Mouse (Mus musculus): ENCODE measurements at regions not wholly inside any gene's neighbourhood (a gene's known extent, or its start where the extent isn't known, plus 50 kb on each side); places are given as distances from the start of the nearest gene placed in this dataset.
"Not testable (repeated sequence)": the region's sequence is repeated elsewhere in the genome, so short reads cannot be mapped to it uniquely, and the experiment has no call there.

DNA sequence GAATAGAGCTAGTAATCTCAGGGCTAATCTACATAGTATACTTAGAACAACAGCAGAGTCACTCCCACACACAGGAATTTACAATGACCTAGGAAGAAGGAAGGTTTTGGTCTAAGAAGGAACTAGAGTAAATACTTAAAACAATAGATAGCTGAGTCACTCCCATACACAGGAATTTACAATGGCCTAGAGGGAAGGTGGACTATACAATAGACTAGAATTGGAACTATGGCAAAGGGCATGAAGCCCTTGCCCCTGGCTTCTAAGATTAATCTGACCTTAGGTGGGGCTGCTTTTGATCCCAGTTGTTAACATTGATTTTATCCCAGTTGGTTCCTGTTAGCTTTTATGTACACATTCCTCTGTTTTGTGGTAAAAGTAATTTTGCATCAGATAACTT, 427.8 kb upstream of the Clint1 start:
- not testable (repeated sequence) for DNase-seq (ENCODE audit: low spot score)

DNA sequence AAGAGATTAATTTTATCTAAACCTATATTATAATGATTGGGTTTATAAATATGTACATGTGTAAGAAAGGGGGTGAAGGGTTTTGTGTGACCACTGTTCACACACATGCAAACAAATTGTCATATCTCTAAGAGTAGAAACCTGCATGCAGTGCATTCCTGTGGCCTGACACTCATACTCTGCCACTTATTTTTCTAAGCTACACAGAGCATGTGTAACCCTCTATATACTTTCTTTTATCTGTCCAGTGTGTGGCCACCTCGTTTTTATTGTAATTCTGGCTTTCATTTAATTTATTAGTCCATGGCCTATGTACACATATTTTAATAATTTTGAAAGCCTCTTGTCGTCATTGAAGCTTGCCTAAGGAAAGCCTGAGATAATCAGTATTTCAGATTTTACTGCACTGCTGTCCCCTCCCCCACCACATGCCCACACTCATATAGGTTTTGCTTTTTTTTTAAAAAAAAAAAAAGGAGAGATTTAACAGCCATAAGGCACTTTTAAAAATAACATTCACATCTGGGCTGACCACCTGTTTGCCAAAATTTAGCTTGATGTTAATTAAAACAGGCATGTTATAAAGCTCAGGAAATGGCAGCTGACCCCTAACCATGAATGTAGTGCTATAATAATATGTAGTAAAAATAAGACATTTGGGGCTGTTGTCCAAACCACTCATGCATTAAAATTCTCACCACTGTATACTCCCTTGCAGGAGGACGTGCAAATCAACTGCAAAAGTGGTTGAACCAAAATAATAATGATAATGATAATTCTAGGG, 410.7 kb upstream of the Clint1 start:
- no peak for DNase-seq (ENCODE audit: low spot score)

DNA sequence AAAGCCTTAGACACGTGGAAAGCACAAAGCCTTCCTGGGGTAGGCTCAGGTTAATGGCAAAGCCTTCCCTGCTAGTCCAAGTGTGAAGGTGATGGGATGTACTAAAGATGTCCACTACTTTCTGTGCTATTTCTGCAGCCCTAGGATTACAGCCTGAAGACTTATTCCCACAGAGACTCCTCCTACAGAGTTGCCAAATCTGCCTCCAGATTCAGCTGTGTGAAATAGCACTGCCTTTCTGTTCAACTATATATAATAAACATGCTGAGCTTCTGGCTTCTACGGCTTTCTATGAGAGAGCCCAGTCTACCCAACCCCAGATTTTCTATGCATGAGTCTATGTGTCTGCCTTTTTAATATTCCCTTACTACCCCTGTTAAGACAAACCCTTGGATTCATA, 405.3 kb upstream of the Clint1 start:
- no peak for DNase-seq (ENCODE audit: low spot score)

DNA sequence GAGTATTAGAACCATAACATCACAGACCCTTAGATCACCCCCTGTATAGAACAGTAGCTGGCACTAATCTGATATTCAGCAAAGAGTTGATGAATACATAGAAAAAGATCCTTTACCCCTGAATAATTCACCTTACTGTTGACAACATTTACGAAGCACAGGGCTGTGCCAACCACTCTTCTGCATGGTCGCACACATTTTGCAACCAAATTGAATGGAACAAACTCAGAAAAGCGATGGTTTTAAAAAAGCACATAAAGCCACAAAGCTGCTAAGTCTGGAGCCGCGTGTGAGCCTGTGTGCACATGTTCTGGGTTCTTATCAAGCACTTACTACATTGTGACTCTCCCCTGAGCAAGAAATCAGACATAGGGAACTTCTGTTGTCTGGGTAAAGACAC, 397.6 kb upstream of the Clint1 start:
- no peak for DNase-seq (ENCODE audit: low spot score)

DNA sequence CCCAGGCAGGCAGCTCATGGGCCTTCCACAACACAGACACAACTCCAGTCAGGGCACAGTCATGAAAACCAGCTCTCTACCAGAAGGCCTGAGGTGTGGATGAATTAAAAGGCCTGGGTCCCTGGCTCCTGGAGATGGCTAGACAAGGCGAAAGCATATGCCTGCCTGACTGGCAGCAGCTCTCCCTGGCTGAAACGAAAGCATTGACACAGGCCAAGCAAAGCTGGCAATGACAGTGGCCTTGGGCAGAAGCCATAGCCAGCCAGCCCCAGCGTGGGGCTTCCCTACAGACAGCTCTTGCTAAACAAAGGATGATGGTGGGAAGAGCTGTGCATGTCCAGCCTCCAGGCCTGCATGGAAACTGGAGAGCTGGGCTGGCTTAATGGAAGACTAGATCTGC, 396.9 kb upstream of the Clint1 start:
- DNase-seq (ENCODE audit: low spot score): no peak

DNA sequence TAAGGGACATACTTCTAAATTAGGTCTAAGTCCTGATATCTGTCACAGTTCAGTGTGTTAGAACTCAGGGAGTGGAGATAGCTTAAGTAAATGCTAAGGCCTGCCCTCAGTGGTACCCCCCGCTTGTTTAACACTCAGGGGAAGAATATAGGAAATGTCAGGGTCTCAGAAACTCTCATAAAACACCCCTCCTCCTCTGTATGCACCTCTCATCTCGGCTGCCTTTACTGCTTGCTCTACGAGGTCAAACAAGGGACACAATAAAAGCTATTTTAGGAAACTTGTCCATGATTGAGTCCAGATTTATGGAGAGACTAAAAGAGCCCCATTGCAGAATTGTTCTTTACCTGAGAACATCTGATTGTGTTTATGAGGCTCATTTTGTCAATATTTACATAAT, 395.1 kb upstream of the Clint1 start:
- no peak for DNase-seq (ENCODE audit: low spot score)

DNA sequence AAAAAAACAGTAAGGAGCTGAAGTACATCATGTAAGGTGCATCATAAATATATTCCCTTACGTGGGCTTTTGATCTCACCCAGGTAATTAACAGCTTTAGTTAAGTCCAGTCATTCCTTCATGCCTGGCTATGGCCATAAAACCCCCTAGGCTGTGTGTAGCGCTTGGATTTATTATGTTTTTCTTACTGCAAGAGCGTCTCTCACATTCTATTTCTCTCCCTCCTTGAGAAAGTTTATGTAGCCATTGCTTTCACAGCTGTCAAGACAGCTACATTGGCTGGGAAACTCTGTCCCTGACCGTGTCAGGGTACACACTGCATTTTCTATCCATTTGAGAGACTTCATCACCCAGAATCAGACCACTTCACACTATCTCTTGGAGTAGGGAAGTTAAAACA, 394.3 kb upstream of the Clint1 start:
- DNase-seq (ENCODE audit: low spot score): no peak

DNA sequence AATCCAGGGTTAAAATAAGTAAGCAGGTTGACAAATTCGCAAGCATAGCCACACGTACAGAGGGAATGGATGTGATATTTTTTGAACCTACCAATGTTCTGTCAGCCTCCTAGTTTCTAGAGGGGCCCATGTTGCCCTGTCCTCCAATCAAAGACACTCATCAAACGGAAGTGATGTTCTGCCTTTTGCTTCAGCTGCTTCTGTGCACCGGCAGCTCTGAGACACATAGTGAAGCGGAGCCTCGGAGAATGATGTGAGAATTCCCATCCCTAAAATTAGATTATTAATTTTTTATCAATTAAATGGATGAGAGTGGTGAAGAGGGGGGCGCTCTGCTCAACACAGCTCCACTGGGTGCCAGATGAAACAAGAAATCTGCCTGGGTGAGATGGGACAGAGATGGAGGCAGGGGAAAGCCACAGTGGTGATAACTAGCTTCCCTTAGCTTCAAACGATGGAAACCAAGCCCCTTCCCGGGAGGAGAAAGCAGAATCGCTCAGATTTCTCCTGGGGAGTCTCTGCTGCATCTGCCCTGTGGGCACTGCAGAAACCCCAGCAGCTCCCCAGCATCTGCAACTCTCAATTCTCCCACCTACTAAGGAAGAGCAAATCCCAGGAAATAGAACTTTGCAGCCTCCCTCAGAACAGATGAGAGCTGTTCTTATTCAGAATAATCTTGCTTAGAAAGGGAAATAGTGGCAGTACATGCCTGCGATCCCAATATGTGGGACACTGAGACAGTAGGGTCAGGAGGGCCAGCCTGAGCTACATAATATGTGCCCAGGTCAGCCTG, 391.7 kb upstream of the Clint1 start:
- DNase-seq (ENCODE audit: low spot score): no peak

DNA sequence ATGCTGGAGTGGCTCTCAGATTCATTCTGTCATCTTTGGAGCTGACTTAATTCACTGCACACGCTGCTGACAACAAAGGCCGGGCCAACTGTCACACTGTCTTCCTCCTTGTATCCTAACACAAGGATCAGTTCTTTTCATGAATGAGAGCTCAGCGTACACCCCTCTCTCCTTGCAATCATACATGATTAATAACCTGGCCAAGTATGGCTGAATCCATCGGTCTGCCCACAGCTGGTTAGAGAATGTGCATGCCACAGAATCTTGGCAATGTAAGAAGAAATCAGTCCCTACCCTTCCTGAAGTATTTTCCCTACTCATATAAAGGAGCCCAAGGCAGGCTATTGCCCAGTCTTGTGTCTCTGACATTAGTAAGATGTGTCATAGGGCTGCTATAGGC, 387.4 kb upstream of the Clint1 start:
- DNase-seq (ENCODE audit: low spot score): no peak

DNA sequence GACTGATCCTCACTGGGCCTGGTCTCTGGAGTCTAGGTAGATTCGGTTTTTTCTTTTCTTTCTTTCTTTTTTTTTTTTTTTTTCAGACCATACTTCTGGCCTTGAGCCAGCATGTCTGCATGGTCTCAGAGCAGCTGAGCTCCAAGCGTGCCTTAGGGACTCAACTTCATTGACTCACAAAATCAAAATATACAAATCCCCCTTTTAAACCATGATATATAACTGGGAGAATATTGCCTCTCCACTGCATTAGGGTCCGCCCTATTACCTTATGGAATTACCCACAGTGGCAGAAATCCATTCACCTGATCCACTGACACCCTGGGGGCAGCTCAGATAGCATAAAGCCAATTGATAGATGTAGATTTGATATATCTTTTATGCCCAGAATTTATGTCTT, 385.5 kb upstream of the Clint1 start:
- DNase-seq (ENCODE audit: low spot score): no peak

DNA sequence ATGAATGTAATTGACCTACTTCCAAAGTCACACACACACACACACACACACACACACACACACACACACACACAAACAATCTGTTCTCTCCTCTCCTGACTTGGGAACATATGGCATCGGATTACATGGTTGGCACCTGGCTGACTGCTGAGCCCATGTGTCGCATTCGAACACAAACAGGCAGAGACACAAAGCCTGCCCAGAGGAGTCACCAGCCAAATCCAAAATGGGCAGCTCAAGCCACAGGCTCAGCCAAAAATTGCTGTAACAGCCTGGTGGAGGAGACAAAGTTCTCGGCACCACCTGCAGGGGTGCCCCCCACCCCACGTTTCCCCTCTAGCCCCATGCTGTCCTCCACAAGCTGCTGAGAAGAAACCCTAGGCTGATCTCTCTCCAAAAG, 379.7 kb upstream of the Clint1 start:
- no peak for DNase-seq (ENCODE audit: low spot score)

DNA sequence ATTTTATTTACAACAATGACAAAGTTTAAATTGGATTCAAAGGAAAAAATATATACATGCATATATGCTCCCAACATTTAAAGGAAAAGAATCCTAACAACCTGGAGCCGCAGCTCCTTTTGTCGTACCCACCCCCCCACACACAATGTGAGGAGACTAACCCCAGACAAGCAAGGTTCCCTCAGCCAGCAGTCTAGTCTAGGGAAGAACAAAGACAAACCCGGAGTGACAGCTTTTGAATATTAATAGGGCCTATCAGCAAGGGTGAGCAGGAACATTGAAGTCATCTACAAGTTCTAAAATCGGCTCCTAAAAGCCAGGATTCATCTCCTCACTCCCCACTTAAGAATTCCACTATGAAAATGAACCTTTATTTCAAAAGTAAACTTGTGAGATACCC, 374.9 kb upstream of the Clint1 start:
- no peak for DNase-seq (ENCODE audit: low spot score)

DNA sequence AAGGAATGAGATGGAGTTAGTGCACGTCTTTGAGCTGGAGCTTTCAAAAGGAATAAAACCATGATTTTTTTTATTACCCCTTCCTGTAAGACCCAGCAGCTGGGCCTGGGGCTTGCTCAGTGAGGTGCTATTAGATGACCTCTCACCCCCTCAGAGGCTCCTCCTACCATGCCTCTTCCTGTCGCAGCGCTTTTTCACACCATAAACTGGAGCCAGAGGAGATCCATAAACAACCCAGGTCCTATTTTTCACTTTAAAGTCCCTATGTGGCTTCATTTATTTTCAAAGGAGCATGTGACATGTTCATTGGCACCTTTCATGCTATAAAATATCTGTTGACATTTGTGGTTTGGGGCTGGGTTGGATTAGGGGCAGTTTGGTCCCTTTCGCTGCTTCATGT, 365.9 kb upstream of the Clint1 start:
- DNase-seq (ENCODE audit: low spot score): no peak

DNA sequence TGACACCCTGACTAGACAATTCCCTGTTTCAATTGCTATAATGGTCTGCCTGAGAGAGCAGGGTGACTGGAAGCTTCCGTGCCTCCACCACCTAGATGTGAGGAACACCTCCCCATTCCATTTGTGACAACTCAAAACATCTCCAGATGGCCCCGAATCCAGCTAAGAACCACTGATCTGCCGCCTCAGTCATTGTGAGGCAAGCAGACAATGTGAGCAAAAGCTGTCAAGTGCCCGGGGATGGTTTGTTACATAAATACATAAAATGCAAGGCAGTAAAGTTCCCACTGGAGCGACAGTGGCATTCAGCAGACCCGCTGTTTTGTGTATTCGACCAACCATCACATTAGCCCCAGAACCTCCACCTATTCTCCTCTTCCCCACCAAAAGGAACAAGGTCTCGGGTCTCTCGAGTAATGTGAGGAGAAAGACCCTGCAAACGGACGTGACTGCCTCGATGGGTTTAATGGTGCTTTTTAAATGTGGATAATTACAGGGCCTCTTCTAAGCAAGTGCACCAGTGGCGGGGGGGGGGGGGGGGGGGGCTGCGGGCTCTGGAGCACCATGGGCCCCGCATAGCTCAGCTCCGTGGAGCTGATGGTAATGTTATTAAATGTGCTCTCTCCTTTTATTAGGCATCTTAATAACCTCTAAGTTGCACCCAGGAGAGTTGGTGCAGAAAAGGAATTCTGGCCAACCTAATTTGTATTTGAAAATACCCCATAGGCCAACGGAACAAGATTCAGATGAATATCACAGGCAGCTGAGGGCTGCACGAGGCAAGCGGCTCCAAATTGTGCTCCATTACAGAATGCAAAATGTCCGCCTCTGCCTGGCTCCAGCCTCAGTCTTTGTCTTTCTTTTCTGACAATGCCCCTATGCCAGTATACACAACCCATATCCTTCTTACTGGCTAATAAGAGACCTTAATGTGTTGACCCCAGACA, 360.6 kb upstream of the Clint1 start:
- DNase-seq (ENCODE audit: low spot score): no peak

DNA sequence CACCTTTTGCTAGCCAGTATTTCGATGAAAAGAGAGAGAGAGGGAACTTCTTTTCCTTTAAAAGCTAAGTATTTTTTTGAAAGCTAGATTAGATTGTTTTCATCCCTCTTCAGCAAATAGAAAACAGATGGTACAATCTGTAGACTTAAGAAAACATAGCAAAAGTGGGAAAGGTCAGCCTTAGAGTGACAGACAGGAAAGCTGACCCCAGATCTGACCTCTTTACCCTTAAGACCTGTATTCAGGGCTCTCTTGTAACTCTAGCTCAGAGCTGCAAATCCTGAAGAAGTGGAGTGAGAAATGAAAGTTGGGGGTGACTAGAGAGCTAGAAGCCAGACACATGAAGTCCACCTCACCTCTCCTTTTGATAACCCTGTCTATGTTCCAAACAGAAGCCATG, 356.6 kb upstream of the Clint1 start:
- DNase-seq (ENCODE audit: low spot score): no peak

DNA sequence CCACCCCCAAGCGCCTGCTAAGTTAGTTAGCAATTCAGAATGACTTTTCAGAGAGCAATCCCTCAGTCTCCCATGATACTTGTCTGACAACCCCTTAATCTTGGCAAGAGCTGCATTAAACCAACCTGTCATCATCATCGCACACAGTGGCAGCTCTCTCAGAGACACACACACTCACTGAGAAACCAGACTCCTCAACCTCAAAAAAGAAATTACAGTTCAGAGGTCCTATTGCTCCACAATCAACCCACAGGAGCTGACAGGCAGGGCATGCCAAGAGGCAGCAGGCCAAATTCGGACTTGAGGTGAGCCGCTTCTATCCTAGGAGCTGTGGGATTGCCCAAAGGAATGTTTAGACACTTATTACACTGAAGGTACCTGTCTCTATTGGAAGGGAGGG, 343.3 kb upstream of the Clint1 start:
- peak; percentile 7 for DNase-seq (ENCODE audit: low spot score)

DNA sequence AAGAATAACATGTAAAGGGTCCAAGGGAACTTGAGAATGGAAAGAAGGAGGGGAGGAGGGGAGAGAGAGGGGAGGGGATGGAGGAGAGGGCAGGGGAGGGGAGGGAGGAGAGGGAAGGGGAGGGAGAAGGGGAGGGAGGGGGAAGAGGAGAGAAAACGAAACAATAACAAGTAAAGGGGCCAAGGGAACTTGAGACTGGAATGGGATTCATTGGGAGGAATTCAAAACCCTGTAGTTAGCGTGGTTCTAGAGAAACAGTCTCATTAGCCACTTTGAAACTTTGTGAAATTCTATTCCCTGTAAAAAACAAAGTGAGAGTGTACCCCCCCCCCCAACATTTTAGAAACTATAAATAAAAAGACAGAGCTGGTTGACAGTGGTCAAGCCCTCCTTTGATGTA, 342.6 kb upstream of the Clint1 start:
- no peak for DNase-seq (ENCODE audit: low spot score)

DNA sequence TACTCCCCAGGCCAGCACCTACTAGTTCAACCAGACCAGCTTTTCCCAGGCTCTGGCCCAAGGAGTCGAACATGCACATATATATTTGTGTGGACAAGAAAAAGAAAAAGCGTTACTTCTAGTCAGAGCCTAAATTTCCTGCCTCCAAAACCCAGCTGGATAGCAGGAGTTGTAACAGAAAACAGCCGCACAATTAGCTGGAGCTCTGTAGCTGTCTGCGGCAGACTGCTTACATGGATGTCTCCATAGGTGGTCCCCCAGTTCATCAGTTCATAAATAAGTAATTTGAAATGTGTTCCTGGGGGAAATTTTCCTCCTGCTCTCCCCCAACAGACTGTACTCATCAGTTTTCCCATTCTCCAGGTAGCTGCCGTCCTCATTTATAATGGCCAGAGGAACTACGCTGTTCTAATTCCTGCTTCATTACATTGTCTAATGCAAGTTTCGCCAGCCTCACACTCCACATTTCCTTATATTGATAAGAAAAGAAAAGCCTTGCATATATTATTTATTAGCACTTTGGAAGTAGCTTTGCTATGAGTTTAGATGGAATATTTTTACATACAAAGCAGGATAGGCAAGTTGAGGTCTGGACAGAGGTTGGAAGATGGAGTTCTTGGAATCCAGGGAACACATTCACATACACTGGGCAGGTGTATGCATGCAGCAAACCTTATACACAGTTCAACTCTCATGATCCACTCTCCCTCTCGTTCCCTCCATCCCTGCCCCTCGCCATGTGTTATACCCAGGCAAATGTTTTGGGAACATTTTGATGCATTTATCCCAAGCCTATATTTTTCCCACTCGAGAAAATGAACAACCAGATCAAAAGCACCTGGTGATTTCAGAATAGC, 337.2 kb upstream of the Clint1 start:
- DNase-seq (ENCODE audit: low spot score): no peak

DNA sequence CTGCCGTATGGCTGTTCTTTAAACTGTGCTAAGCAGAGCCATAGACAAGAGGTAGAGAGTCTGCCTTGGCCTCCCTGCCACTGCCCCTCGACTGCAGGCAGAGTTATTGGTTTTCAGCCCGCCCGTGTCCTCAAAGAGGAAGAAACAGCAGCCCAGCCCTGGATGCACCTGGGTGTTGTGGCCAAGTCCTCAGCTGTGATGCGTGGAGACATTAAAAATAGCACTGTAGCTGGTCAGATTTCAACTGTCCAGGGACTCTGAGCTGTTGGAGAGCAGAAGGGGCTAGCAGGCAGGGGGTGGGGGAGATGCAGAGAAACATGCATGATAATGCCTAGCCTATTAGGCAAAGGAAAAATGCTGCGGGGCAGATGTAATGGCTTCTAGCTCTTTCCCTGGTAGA, 327.1 kb upstream of the Clint1 start:
- no peak for DNase-seq (ENCODE audit: low spot score)

DNA sequence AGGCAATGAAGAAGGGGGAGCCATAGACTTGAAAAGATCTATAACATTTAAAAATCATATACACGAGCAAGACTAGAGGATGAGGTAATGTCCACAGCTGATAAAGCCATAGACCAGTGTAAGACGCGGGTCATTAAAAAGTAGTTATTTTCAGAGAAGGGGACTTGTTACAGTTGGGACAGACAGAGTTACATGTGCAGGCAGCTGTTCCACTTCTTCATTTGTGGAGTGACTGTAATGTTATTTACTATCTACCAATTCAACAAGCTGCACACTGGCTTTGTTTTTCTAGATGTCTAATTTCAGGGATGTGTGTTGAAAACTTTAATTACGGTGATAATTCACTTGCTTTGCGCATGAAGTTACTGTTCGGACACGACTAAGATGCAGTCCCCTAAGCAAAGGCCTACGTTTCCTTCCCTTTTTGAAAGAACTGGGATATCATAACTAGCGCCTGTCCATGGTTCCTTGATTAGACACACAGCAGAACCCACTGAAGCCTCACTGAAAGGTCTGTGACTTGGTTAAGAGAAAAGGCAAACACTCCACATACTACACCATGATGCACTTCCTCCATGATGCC, 320.7 kb upstream of the Clint1 start:
- no peak for DNase-seq (ENCODE audit: low spot score)

DNA sequence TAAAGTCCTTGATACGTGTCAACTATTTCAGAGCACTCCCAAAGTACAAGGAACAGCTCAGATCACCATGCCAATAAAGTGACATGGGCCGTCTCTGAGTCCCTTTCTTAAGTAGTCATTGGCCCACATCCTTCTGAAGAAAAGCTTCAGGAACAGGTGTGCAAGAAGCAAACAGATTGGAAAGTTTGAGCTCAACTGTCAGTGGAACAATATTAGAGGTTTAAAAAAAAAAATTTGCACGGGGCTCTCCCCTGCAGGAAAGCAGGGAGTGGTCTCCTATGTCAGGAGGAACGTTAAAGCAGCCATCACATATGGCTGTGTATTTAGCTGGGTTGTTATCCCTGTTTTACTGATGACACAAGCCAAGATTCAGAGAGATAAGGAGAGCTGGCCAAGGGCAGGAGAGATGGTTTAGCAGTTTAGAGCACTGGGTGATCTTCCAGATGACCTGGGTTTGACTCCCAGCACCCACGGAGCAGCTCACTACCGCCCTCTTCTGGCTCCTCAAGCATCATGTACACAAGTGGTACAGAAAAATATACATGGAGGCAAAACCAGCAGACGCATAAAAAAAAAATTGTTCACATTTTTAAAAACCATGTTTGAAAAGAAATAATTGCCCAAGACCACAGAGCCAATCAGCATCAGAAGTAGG, 318.3 kb upstream of the Clint1 start:
- DNase-seq (ENCODE audit: low spot score): no peak

Measured in urinary bladder, postnatal 14 days (tissue).